Mouse (Mus musculus): ENCODE data around the gene Nudt15. TPM values are rescaled to one million over a fixed set of nuclear protein-coding genes. Genes with fewer than 3 reads are reported as not detected.

Nudt15 gene
- total RNA-seq, 2 experiments from 2014 or later: 6.2 to 8.5 TPM

- intact Hi-C loops (cut with DNase I; ENCODE audit: low total_unique reads): loop anchor here (10.0 kb wide), 1 partner anchor 92 kb away; the partner anchor contains the start of gene Itm2b
- no peak for DNase-seq
These were observed 71.6 kb downstream of the Nudt15 start for GRCm38 (mm10) chr14:73476361-73476934.

GRCm38 (mm10) chr14:73475506-73475905 lies 72.5 kb downstream of the Nudt15 start:
- DNase-seq: peak; percentile 30
- intact Hi-C loops (cut with DNase I; ENCODE audit: low total_unique reads): loop anchor here (10.0 kb wide), 1 partner anchor 91 kb away; the partner anchor contains the start of gene Itm2b

GRCm38 (mm10) chr14:73474636-73475093 lies 73.4 kb downstream of the Nudt15 start:
- intact Hi-C loops (cut with DNase I; ENCODE audit: low total_unique reads): loop anchor here (10.0 kb wide), 1 partner anchor 90 kb away; the partner anchor contains the start of gene Itm2b
- no peak for DNase-seq

GRCm38 (mm10) chr14:73473670-73474460 lies 74.2 kb downstream of the Nudt15 start:
- DNase-seq: peak; percentile 69
- intact Hi-C loops (cut with DNase I; ENCODE audit: low total_unique reads): loop anchor here (10.0 kb wide), 1 partner anchor 89 kb away; the partner anchor contains the start of gene Itm2b

- no peak for DNase-seq
- intact Hi-C loops (cut with DNase I; ENCODE audit: low total_unique reads): loop anchor here (10.0 kb wide), 1 partner anchor 87 kb away; the partner anchor contains the start of gene Itm2b
These were observed 75.8 kb downstream of the Nudt15 start for GRCm38 (mm10) chr14:73472205-73472604.

- DNase-seq: no peak
- intact Hi-C loops (cut with DNase I; ENCODE audit: low total_unique reads): loop anchor here (10.0 kb wide), 1 partner anchor 86 kb away; the partner anchor contains the start of gene Itm2b
These were observed 77.4 kb downstream of the Nudt15 start for GRCm38 (mm10) chr14:73470593-73470992.

- intact Hi-C loops (cut with DNase I; ENCODE audit: low total_unique reads): no loop called here
- DNase-seq: no peak
These were observed 78.5 kb downstream of the Nudt15 start for GRCm38 (mm10) chr14:73469506-73469905.

Other genes starting within 250 kb of the Nudt15 start
- 10 to 100 TPM; 18.1 to 20.2 TPM for gene Rb1, start 222.4 kb downstream of the Nudt15 start, total RNA-seq (2021)
- 100 to 1,000 TPM; 330 to 339 TPM for gene Itm2b, start 163.0 kb downstream of the Nudt15 start, total RNA-seq (2021)
- 10 to 100 TPM; 13.9 TPM for gene Med4, start 38.2 kb downstream of the Nudt15 start, total RNA-seq (2021)
- gene Sucla2, start 22.9 kb downstream of the Nudt15 start, total RNA-seq (2021): 100 to 1,000 TPM; 474 to 606 TPM
- not detected for gene Gm21750, start 113.0 kb upstream of the Nudt15 start, total RNA-seq (2021)